Mouse (Mus musculus) liver, embryonic 14.5 days (tissue): ENCODE data around the gene Creg1. TPM values are rescaled to one million over a fixed set of nuclear protein-coding genes. Genes with fewer than 3 reads are reported as not detected.

Experiments
- ATAC-seq: fragments of 200-750 bp; cut with Nextera tagmentation; 2 replicates; pipeline ENCODE4 v1.8.0; 2017; ENCODE audit warnings: moderate number of reproducible peaks, mild to moderate bottlenecking, moderate library complexity; ENCODE audit not compliant: insufficient read depth
- DNase-seq, 3 experiments: peaks; one replicate each; pipeline ENCODE4 v3.0.0-alpha.2; 2012 to 2013; ENCODE audit warnings: low read depth in 3 of 3, low spot score in 3 of 3
- H3K27ac ChIP-seq: fragments of 300-500 bp; sonication (generic); 2 replicates; pipeline ENCODE4 v1.5.1; 2014; ENCODE audit warnings: moderate library complexity, mild to moderate bottlenecking, control low read depth, inconsistent platforms
- H3K27me3 ChIP-seq: fragments of 300-500 bp; sonication (generic); 2 replicates; pipeline ENCODE4 v1.6.1; 2014; ENCODE audit warnings: mild to moderate bottlenecking, low read length, moderate library complexity; ENCODE audit not compliant: control insufficient read depth, insufficient read depth
- H3K36me3 ChIP-seq: fragments of 300-500 bp; sonication (generic); replicated peaks from 2 replicates; pipeline ENCODE4 v1.6.1; 2014; ENCODE audit warnings: low read depth; ENCODE audit not compliant: control insufficient read depth, insufficient read depth
- H3K4me1 ChIP-seq, 2 experiments: fragments of 200-500 bp in 1 of 2; fragments of 300-500 bp in 1 of 2; sonication (generic) in 1 of 2; replicated peaks; 2 replicates each; pipeline ENCODE4 v1.6.1; 2012 to 2014; ENCODE audit warnings: antibody characterized with exemption in 1 of 2, inconsistent platforms in 1 of 2, low read length in 1 of 2; ENCODE audit not compliant: control insufficient read depth in 2 of 2, insufficient read depth in 2 of 2
- H3K4me2 ChIP-seq: fragments of 300-500 bp; sonication (generic); 2 replicates; pipeline ENCODE4 v1.6.1; 2014; ENCODE audit warnings: low read depth, mild to moderate bottlenecking, control low read depth, moderate library complexity
- H3K4me3 ChIP-seq, 2 experiments: fragments of 200-500 bp in 1 of 2; fragments of 300-500 bp in 1 of 2; sonication (generic) in 1 of 2; 2 replicates each; pipeline ENCODE4 v1.5.1; 2012 to 2014; ENCODE audit warnings: low read depth in 2 of 2, low read length in 2 of 2, mild to moderate bottlenecking in 2 of 2, control low read depth in 1 of 2, inconsistent platforms in 1 of 2, moderate library complexity in 1 of 2; ENCODE audit not compliant: insufficient read depth in 1 of 2
- H3K9ac ChIP-seq: fragments of 300-500 bp; sonication (generic); replicated peaks from 2 replicates; pipeline ENCODE4 v1.6.1; 2014; ENCODE audit warnings: mild to moderate bottlenecking, control low read depth, moderate library complexity
- H3K9me3 ChIP-seq: fragments of 300-500 bp; sonication (generic); 2 replicates; pipeline ENCODE4 v1.6.1; 2016; ENCODE audit warnings: low read length, mixed read lengths; ENCODE audit not compliant: control insufficient read depth
- CTCF ChIP-seq: IDR thresholded peaks from 2 replicates; pipeline ENCODE4 v1.5.1; 2016; ENCODE audit warnings: antibody characterized with exemption, low read depth, control low read depth
- EP300 ChIP-seq: IDR thresholded peaks from 2 replicates; pipeline ENCODE4 v1.6.1; 2016; ENCODE audit warnings: antibody characterized with exemption, low read depth
- WGBS: fragments of 180-500 bp; shearing (Covaris S2); extraction: QIAGEN DNeasy Blood & Tissue Kit; methylation state at CpG from one replicate; pipeline ENCODE4 v1.1.7; 2014; ENCODE audit not compliant: insufficient replicate concordance; 5-methylcytosine and 5-hydroxymethylcytosine counted together
- polyA plus RNA-seq, 2 experiments: library from polyadenylated mRNA; depleted of rRNA in 1 of 2; stranded (reverse) in 1 of 2; unstranded in 1 of 2; fragments of >200 nt; fragmentation: Nextera tagmentation in 1 of 2; extraction: Ambion mirVana in 1 of 2; gene quantifications; 2 replicates each; pipeline versions ENCODE4 v1.2.1 to v1.2.3; 2012 to 2014

The Creg1 gene
- polyA plus RNA-seq, 2 experiments = 106 to 369 TPM

DNA sequence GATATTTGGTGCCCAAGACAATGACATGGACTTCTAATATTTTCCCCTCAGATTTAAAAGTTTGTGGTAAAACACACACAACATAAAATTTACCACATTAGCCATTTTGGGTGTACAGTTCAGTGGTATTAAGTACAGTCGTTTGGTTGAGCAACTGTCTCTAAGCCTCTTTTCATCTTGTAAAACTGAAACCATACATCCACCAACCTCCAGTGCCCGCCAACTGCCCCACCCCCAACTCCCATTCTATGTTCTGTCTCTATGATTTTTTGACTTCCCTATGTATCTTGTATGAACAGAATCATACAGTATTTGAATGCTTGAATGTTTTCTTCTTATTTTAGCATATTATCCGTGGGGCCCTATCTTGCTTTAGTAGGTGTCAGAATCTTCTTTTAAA lies 49.2 kb downstream of the Creg1 start:
- no peaks in the 10 kb centered on the region for H3K9me3 ChIP-seq
- peaks cover 6% of the 10 kb centered on the region for H3K27me3 ChIP-seq
- TF ChIP-seq CTCF (no peak), EP300 (no peak)
- H3K9ac ChIP-seq = no peak overlapping the region
- no peak overlapping the region for H3K27ac ChIP-seq
- no peak overlapping the region for H3K4me2 ChIP-seq
- H3K4me1 ChIP-seq = peaks cover 10 to 14% of the 10 kb centered on the region in 2 experiments
- no peak overlapping the region for H3K4me3 ChIP-seq
- H3K36me3 ChIP-seq = no peaks in the 10 kb centered on the region
- DNase-seq (no peak), ATAC-seq (no peak)
- 59% methylated on average over 3 of the region's 3 CpGs for WGBS

DNA sequence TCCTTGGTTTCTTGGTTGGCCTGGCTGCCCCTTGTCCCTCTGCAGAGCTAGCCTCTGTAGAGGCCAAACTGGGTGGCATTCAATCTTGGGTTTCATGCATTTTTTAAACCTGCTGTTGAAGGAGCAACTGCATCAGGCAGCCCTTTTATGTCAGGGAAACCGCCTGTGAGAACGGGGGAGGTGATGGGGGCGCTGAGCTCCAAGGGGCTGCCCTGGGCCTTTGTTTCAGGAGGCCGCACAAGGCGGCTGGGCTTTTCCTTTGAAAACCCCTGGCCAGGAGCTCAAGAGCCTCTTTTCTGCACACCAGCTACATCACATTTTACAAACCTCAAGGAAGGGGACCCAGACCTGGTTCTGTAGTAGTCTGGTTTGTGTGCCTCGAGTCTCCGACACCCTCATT lies 50.6 kb downstream of the Creg1 start:
- ATAC-seq (no peak), DNase-seq (no peak)
- Histone ChIP-seq H3K4me3 (no peak overlapping the region), H3K9ac (no peak overlapping the region), H3K4me2 (no peak overlapping the region), H3K36me3 (no peaks in the 10 kb centered on the region), H3K27ac (no peak overlapping the region), H3K4me1 (peaks cover 23 to 25% of the 10 kb centered on the region in 2 experiments), H3K9me3 (no peaks in the 10 kb centered on the region), H3K27me3 (peaks cover 6% of the 10 kb centered on the region)
- TF ChIP-seq EP300 (no peak), CTCF (no peak)
- 61% methylated on average over 7 of the region's 7 CpGs for WGBS

DNA sequence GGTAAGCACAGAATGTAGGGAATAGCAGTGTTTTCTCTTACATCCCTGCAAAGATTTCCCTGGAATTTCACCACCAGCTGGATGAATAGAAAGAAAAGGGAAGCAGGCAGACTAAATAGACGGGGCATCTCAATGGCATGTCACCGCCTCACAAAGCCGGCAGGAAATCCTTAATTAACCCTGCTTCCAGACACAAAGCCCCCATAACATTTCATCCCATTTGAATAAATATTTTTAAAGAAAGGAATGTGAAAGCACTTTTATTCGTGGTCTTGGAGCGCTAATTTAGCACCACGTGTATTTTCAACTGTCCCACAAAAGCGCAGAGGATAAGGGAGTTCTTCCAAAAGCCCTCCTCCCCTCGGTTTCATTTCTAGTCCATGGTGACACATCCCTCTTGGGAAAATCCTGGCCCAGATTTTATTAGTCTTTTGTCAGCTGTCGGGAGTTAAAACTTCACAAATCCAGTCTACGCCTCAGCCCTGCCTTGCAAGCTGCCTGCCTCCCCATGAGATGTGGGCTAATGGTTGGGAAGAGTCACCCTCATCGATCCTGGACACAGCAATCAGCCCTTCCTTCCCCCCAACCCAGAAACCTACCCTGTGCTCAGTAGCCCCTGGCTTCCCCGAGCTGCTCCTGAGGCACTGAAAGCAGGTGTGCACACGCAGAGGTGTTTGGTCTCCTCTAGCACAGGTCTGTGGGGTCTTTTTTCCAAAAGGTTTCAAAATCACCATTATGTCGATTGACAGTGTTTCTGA lies 51.2 kb downstream of the Creg1 start:
- H3K9ac ChIP-seq = no peak overlapping the region
- no peak overlapping the region for H3K4me3 ChIP-seq
- H3K9me3 ChIP-seq = no peaks in the 10 kb centered on the region
- WGBS = 47% methylated on average over 14 of the region's 14 CpGs
- DNase-seq = no peak
- H3K27ac ChIP-seq = no peak overlapping the region
- no peaks in the 10 kb centered on the region for H3K36me3 ChIP-seq
- ATAC-seq = no peak
- no peak overlapping the region for H3K4me2 ChIP-seq
- TF ChIP-seq EP300 = no peak
- no peak for TF ChIP-seq CTCF
- H3K27me3 ChIP-seq = peaks cover 6% of the 10 kb centered on the region
- peaks cover 29 to 30% of the 10 kb centered on the region in 2 experiments for H3K4me1 ChIP-seq

DNA sequence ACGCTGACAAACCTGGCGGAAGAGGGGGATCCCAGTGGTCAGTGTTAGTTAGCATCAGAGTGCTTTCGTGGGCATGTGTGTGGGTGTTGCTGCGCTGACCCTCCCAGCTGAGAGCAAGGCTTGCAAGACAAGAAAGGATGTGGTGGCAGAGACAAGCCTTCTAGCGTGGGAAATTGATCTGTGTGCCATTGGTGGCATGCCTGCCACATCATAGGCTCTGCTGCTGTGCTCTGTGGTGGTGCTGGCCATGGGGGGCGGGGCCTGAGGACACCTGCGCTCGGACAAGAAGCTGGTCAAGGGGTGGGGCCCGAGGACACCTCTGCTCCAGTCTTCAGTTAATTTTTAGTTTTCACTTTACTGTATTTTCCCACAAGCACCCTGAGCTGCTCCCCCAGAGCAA lies 52.8 kb downstream of the Creg1 start:
- TF ChIP-seq CTCF = no peak
- no peak for TF ChIP-seq EP300
- no peak for ATAC-seq
- 77% methylated on average over 9 of the region's 9 CpGs for WGBS
- Histone ChIP-seq H3K4me3 (no peak overlapping the region), H3K27ac (no peak overlapping the region), H3K4me2 (no peak overlapping the region), H3K36me3 (no peaks in the 10 kb centered on the region), H3K9me3 (no peaks in the 10 kb centered on the region), H3K27me3 (peaks cover 6% of the 10 kb centered on the region), H3K4me1 (peaks cover 28 to 29% of the 10 kb centered on the region in 2 experiments), H3K9ac (no peak overlapping the region)
- no peak for DNase-seq

DNA sequence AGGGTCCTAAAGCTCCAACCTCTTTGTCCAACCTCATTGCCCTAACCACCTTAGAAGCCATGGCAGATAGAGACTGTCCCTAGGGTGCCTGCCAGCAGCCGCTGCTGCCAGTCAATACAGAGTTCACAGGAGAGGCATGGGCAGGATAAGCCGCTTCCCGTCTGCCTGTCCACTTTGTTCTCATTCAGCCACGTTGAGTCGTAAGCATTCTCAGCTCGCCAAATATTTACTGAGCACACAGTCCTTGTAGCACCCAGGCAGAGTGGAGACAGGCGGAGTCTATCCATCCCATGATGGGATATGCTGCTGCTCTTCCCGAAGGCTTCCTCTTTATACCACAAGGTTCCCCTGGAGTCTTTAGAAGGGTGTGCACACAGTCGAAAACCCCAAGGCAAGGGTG lies 53.7 kb downstream of the Creg1 start:
- H3K9ac ChIP-seq = no peak overlapping the region
- no peak overlapping the region for H3K4me3 ChIP-seq
- H3K4me1 ChIP-seq = peaks cover 28 to 29% of the 10 kb centered on the region in 2 experiments
- no peaks in the 10 kb centered on the region for H3K36me3 ChIP-seq
- TF ChIP-seq CTCF (0 out of 2 replicates have a peak, but pooled peaks have one; percentile 4), EP300 (no peak)
- no peak overlapping the region for H3K27ac ChIP-seq
- no peaks in the 10 kb centered on the region for H3K9me3 ChIP-seq
- DNase-seq (no peak), ATAC-seq (no peak)
- H3K27me3 ChIP-seq = peaks cover 6% of the 10 kb centered on the region
- 58% methylated on average over 9 of the region's 9 CpGs for WGBS
- H3K4me2 ChIP-seq = peak overlapping the region; percentile 8; the same call in 1 of the 2 replicates
